Mouse (Mus musculus): ENCODE data around the gene Dbp. TPM values are rescaled to one million over a fixed set of nuclear protein-coding genes. Genes with fewer than 3 reads are reported as not detected.
A peak's percentile ranks its signal among the peaks of the same experiment; 100 is the strongest.

Gene Dbp
- polyA plus RNA-seq, 1 experiment from 2014 or later = 3.6 TPM

DNA sequence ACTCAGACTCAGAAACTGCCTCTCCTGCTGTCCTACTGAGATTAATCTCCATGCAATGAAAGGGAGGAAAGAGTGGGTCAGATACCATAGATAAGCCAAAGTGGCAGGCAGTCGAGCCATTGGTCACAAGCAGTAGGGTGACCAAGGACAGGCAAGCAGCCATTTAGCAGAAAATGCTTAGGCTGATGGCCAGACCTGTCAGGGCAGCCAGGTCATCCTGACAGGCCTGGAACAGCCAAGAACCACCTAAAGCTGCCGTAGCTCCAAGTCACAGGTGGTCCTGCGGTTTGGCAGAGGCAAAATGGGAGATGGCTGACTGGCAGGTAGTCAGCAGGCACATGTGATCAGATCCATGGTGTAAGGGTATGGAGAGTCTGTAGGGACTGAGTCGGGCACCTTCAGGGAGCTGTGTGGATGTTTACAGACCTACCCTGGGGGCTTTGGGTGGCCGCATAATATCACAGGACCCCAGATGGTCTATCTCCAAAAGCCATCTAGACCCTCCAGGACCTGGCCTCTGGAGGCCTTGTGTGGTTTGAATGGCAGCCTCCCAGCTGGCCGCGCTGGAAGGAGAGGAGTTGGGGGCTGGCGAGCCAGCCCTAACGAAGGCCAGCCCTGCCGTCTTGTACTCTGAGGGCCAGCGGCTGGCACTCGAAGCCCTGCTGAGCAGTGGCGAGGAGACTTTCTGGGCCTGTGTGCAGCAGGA, 16.9 kb downstream of the Dbp start:
- H3K36me3 ChIP-seq = peaks cover 76% of the 10 kb centered on the region
- ATAC-seq (ENCODE audit: low FRiP score) = no peak

GRCm38 (mm10) chr7:45722348-45722713, 17.4 kb downstream of the Dbp start:
- Histone ChIP-seq H3K4me3 (no peak overlapping the region), H3K27ac (no peak overlapping the region), H3K9me3 (no peaks in the 10 kb centered on the region), H3K9ac (0 out of 2 replicates have a peak overlapping the region, but pooled peaks have one; percentile 35), H3K4me1 (replicated peaks) (peaks cover 31% of the 10 kb centered on the region), H3K27me3 (no peaks in the 10 kb centered on the region), H3K36me3 (peaks cover 81% of the 10 kb centered on the region), H3K4me2 (no peak overlapping the region)
- WGBS = 89% methylated on average over 13 of the region's 13 CpGs
- no peak for ATAC-seq (ENCODE audit: low FRiP score)

More for the DNA sequence above, 16.9 kb downstream of the Dbp start:
- Histone ChIP-seq H3K9me3 (no peaks in the 10 kb centered on the region), H3K27ac (peak overlapping the region; percentile 23; the same call in 1 of the 2 replicates), H3K4me2 (no peak overlapping the region), H3K9ac (0 out of 2 replicates have a peak overlapping the region, but pooled peaks have one; percentile 35), H3K27me3 (no peaks in the 10 kb centered on the region), H3K4me3 (no peak overlapping the region), H3K4me1 (replicated peaks) (peaks cover 36% of the 10 kb centered on the region)
- WGBS = 55% methylated on average over 13 of the region's 13 CpGs

DNA sequence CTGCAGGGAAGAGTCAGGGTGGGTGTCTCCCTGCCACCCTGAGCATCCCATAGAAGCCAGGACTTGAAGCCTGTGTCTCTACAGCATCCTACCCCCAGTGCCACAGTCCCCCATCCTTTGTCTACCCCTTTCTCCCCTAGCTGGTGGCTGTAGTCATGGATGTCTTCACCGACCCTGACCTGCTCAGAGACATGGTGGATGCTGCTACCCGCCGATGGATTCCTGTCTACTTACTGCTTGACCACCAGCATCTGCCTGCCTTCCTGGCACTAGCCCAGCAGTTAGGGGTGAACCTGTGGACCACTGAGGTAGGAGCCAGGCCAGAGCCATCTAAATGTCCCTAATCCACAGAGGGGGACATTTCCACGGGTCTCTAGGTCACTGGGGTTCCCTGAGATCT, 18.4 kb downstream of the Dbp start:
- Histone ChIP-seq H3K4me1 (replicated peaks) (peaks cover 31% of the 10 kb centered on the region), H3K36me3 (peaks cover 84% of the 10 kb centered on the region), H3K4me3 (no peak overlapping the region), H3K4me2 (no peak overlapping the region), H3K9ac (no peak overlapping the region), H3K9me3 (no peaks in the 10 kb centered on the region), H3K27ac (no peak overlapping the region), H3K27me3 (no peaks in the 10 kb centered on the region)
- 84% methylated on average over 4 of the region's 4 CpGs for WGBS
- ATAC-seq (ENCODE audit: low FRiP score) = no peak

GRCm38 (mm10) chr7:45723781-45724180, 18.9 kb downstream of the Dbp start:
- H3K4me2 ChIP-seq = no peak overlapping the region
- H3K4me3 ChIP-seq = no peak overlapping the region
- no peaks in the 10 kb centered on the region for H3K27me3 ChIP-seq
- no peaks in the 10 kb centered on the region for H3K9me3 ChIP-seq
- ATAC-seq (ENCODE audit: low FRiP score) = no peak
- 96% methylated on average over 14 of the region's 14 CpGs for WGBS
- H3K36me3 ChIP-seq = peaks cover 87% of the 10 kb centered on the region
- H3K27ac ChIP-seq = no peak overlapping the region
- H3K9ac ChIP-seq = no peak overlapping the region
- H3K4me1 ChIP-seq (replicated peaks) = peaks cover 28% of the 10 kb centered on the region

DNA sequence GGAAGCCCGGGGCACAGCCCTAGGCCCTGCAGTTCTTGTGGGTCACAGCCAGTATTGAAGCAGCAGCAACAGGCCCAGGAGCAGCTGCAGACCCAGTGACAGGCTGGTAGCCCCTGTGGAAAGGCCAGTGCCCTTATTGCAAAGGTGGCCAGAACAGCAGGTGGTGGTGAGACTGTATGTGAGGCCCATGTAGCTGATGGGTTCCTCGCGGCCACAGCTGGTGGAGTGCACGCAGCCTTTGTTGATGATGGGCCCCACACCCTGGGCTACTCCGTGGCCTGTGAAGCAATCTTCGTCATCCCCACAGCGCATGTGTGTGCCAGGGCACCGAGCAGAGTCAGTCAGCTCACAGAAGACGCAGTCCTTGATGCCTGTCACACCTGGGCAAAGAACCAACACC, 20.3 kb downstream of the Dbp start:
- Histone ChIP-seq H3K27ac (no peak overlapping the region), H3K9me3 (no peaks in the 10 kb centered on the region), H3K4me3 (no peak overlapping the region), H3K9ac (no peak overlapping the region), H3K4me2 (no peak overlapping the region), H3K4me1 (replicated peaks) (peaks cover 15% of the 10 kb centered on the region; the same call in 1 of the 2 replicates), H3K27me3 (no peaks in the 10 kb centered on the region), H3K36me3 (peaks cover 85% of the 10 kb centered on the region)
- ATAC-seq (ENCODE audit: low FRiP score) = no peak
- 92% methylated on average over 9 of the region's 9 CpGs for WGBS

GRCm38 (mm10) chr7:45725713-45726112, 20.8 kb downstream of the Dbp start, which contains the start of gene Spaca4:
Spaca4 (minus strand) TSS chr7:45725813.
- Histone ChIP-seq H3K27ac (no peak within 1 kb of the TSS), H3K9me3 (no peaks in the 10 kb centered on the region), H3K4me3 (no peak within 1 kb of the TSS), H3K27me3 (no peaks in the 10 kb centered on the region), H3K36me3 (peaks cover 80% of the 10 kb centered on the region), H3K4me2 (no peak within 1 kb of the TSS), H3K4me1 (replicated peaks) (peaks cover 16% of the 10 kb centered on the region; the same call in 1 of the 2 replicates), H3K9ac (0 out of 2 replicates have a peak within 1 kb of the TSS, but pooled peaks have one; percentile 4)
- no peak for ATAC-seq (ENCODE audit: low FRiP score)
- 95% methylated on average over 11 of the region's 11 CpGs for WGBS

- Histone ChIP-seq H3K9ac (0 out of 2 replicates have a peak overlapping the region, but pooled peaks have one; percentile 4), H3K27ac (no peak overlapping the region), H3K4me2 (no peak overlapping the region), H3K4me1 (replicated peaks) (peaks cover 16% of the 10 kb centered on the region; the same call in 1 of the 2 replicates), H3K4me3 (no peak overlapping the region), H3K9me3 (no peaks in the 10 kb centered on the region), H3K36me3 (peaks cover 73% of the 10 kb centered on the region), H3K27me3 (no peaks in the 10 kb centered on the region)
- ATAC-seq (ENCODE audit: low FRiP score) = no peak
- WGBS = 94% methylated on average over 10 of the region's 10 CpGs
These were observed 21.5 kb downstream of the Dbp start for GRCm38 (mm10) chr7:45726419-45726818.

DNA sequence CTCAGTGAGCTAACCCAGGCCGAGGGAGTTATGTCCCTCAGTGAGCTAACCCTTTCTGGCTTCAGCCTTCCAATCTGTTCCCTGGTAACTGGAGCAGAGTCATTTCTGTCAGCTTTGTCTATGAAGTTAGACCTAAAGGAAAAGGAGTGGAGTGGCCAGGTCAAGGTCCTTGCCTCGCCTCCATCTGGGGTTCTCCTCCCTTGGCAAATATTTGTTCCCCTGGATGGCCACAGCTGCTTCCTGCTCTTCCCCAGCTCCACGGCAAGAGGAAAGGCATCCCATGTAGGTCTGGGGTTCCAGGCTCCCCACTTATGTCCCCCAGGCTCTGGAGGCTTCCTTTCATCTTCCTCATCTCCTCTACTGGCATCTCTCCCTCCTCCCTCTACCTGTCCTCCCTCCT, 22.7 kb downstream of the Dbp start:
- Histone ChIP-seq H3K9me3 (no peaks in the 10 kb centered on the region), H3K4me3 (no peak overlapping the region), H3K27ac (no peak overlapping the region), H3K9ac (no peak overlapping the region), H3K4me2 (no peak overlapping the region), H3K4me1 (replicated peaks) (peaks cover 8% of the 10 kb centered on the region; the same call in 1 of the 2 replicates), H3K27me3 (no peaks in the 10 kb centered on the region), H3K36me3 (peaks cover 61% of the 10 kb centered on the region)
- 91% methylated on average over 3 of the region's 3 CpGs for WGBS
- ATAC-seq (ENCODE audit: low FRiP score) = no peak

DNA sequence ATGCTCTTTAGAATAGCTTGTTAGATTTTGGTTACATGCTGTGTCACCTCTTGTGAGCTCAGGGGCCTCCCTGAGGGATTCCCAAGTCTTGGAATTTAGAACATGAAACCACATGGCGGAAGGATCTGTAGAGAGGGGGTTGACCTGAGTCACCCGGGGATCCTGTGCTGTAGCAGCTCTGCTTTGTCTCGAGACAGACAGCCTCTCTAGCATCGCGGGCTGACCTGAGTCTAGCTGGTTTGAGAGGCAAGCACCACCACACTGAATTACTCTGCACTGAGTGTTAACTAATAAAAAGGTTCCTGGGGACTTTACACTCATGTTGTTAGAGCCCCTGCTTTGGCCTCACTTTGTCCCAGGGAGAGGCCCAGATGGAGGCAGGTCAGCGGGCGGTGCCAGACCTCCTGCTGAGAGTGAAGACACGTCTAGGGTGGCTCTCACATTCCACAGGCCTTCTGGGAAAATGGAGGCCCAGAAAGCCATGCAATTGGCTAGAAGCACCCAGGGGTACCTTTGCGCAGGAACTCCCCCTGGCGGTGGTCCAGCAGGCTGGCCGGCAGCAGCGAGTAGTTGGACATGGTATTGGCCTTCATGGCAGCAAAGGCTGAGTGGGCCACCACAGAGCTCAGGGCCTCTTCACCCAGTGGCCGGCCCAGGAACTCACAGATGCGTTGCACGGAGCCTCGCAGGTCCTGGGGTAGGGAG, 26.0 kb downstream of the Dbp start:
- Histone ChIP-seq H3K36me3 (peaks cover 29% of the 10 kb centered on the region), H3K4me2 (no peak overlapping the region), H3K4me3 (no peak overlapping the region), H3K4me1 (replicated peaks) (peaks cover 8% of the 10 kb centered on the region; the same call in 1 of the 2 replicates), H3K27me3 (no peaks in the 10 kb centered on the region), H3K9me3 (no peaks in the 10 kb centered on the region), H3K27ac (no peak overlapping the region), H3K9ac (no peak overlapping the region)
- WGBS = 21% methylated on average over 16 of the region's 16 CpGs
- ATAC-seq (ENCODE audit: low FRiP score) = peak; percentile 32; the same call in 1 of the 2 replicates

GRCm38 (mm10) chr7:45733477-45733876, 28.6 kb downstream of the Dbp start:
- Histone ChIP-seq H3K27ac (no peak overlapping the region), H3K4me2 (no peak overlapping the region), H3K4me1 (replicated peaks) (peaks cover 8% of the 10 kb centered on the region; the same call in 1 of the 2 replicates), H3K9me3 (no peaks in the 10 kb centered on the region), H3K4me3 (no peak overlapping the region), H3K36me3 (peaks cover 12% of the 10 kb centered on the region), H3K27me3 (no peaks in the 10 kb centered on the region), H3K9ac (no peak overlapping the region)
- ATAC-seq (ENCODE audit: low FRiP score) = no peak
- WGBS = 84% methylated on average over 5 of the region's 5 CpGs

DNA sequence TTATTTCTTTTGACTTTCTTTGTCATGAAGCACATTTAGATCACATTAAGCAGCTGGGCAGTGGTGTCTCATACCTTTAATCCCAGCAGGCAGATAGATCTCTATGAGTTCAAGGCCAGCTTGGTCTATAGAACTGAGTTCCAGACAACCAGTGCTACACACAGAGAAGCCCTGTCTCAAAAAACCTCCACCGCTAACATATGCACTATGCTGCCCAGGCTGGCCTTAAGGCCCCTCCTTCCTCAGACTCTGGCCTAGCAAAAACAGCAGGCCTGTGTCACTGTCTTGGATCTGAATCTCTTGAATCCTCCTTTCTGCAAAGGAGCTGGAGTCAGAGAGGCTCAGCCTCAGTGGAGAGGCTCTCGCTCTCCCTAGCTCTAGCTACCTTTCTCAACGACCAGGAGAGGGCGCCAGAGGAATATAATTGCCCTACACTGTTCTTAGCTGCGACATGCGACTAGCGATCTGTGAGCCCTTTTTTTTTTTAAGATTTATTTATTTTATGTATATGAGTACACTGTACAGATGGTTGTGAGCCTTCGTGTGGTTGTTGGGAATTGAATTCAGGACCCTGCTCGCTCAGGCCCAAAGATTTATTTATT, 34.4 kb downstream of the Dbp start:
- H3K27me3 ChIP-seq = peaks cover 19% of the 10 kb centered on the region
- no peak overlapping the region for H3K4me3 ChIP-seq
- 0 out of 2 replicates have a peak, but pooled peaks cover 3% of the 10 kb centered on the region for H3K4me1 ChIP-seq (replicated peaks)
- no peak overlapping the region for H3K27ac ChIP-seq
- ATAC-seq (ENCODE audit: low FRiP score) = peak; percentile 85; the same call in 1 of the 2 replicates
- H3K9me3 ChIP-seq = no peaks in the 10 kb centered on the region
- no peaks in the 10 kb centered on the region for H3K36me3 ChIP-seq
- no peak overlapping the region for H3K9ac ChIP-seq
- H3K4me2 ChIP-seq = no peak overlapping the region
- WGBS = 7% methylated on average over 9 of the region's 9 CpGs

DNA sequence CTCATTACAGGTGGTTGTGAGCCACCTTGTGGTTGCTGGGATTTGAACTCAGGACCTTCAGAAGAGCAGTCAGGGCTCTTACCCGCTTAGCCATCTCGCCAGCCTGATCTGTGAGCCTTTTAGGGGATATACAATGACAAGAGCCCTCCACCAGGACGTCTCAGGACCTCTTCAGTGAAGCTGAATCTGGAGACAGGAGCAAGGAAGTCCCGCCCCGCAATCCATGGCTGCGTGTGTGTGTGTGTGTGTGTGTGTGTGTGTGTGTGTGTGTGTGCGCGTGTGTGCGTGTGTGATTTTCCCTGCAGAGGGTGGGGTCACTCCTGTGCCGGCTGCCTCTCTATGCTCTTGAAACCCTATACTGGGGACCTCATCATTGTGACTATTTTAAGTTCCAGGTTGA, 34.9 kb downstream of the Dbp start:
- Histone ChIP-seq H3K27ac (no peak overlapping the region), H3K27me3 (peaks cover 19% of the 10 kb centered on the region), H3K4me1 (replicated peaks) (0 out of 2 replicates have a peak, but pooled peaks cover 3% of the 10 kb centered on the region), H3K9me3 (no peaks in the 10 kb centered on the region), H3K4me2 (no peak overlapping the region), H3K9ac (no peak overlapping the region), H3K36me3 (no peaks in the 10 kb centered on the region), H3K4me3 (no peak overlapping the region)
- WGBS = 70% methylated on average over 10 of the region's 10 CpGs
- no peak for ATAC-seq (ENCODE audit: low FRiP score)

All from hindbrain, embryonic 13.5 days (tissue).